Mouse (Mus musculus): ENCODE results near the gene Zfp85.

DNA sequence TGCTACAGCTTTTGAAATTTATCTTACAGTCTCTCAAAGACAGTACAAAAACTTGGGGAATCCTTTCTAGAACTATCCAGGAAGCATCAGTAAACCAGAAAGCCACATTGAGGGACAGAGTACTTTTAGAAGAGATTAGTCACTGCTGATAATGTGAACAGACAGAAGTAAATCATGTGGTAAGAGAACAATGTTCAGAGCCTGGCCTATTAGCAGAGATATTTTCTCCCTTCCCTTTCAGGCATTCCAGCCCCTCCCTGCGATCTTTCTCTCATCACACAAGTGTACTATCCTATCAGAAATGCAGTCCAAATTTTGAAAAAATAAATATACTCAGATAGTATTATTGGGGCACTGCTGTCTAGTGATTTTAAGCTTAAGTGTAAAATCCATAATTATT lies 26.9 kb downstream of the Zfp85 start:
- TF ChIP-seq CTCF (IDR thresholded peaks at IDR 0.05) (no peak), POLR2A (IDR thresholded peaks at IDR 0.05; ENCODE audit: insufficient read depth, low read depth, low read length) (no peak)

All from heart, adult 2 months (tissue).